Mouse (Mus musculus) right cerebral cortex, postnatal 36 days (tissue): ENCODE measurements around the gene Abcc9.

Experiments used
- DNase-seq, 2 experiments: peaks; one replicate each; pipeline ENCODE4 v3.0.0; 2022; ENCODE audit warnings: low spot score in 2 of 2, mixed read lengths in 1 of 2

The Abcc9 gene

GRCm38 (mm10) chr6:142548377-142548776 is 153.7 kb downstream of the Abcc9 start:
- no peak for DNase-seq

DNA sequence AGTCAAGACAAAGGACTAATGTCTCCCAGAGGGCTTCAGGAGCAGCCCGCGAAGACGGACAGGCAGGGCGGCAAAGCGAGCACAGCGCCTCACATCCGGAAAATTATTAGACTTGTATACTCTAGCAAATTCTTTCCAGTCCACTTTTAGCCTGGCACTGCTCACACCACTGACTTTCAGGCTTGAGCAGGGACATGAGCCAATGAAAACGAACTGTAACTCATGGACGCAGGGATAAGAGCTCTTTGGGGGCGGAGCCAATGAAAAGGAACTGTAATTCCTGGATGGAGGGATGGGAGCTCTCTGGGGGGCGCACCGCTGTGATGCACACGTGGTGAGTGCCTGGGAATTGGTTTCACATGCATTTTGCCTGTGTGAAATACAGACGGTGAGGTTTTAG is 157.0 kb downstream of the Abcc9 start:
- no peak for DNase-seq

DNA sequence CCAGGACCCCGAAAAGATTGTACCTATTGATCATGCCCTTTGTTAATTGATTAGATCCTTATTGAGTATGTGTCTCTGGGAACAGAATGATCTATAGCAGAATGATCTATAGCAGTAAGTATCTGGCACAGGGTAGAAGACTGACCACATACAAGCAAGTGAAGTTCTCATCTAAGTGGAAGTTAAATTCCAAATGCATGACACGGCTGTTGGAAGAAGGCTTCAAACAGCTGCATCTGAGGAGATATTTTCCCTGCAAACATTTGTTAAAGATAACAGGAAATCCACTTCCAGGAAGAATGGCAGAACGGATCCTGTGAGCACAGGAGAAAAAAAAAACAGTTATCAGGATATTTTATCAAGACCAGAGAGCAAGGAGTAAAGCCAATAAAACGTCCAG is 158.5 kb downstream of the Abcc9 start:
- no peak for DNase-seq

GRCm38 (mm10) chr6:142542800-142543175 is 159.3 kb downstream of the Abcc9 start:
- DNase-seq, result no peak

GRCm38 (mm10) chr6:142542082-142542799 is 159.9 kb downstream of the Abcc9 start:
- no peak for DNase-seq

- no peak for DNase-seq
Observed at GRCm38 (mm10) chr6:142540561-142541160, 161.5 kb downstream of the Abcc9 start.

GRCm38 (mm10) chr6:142540131-142540530 is 162.0 kb downstream of the Abcc9 start:
- no peak for DNase-seq

GRCm38 (mm10) chr6:142538503-142538902 is 163.6 kb downstream of the Abcc9 start:
- DNase-seq, result no peak
